Mouse (Mus musculus) midbrain, embryonic 11.5 days (tissue): ENCODE data around the gene Bex3. TPM values are rescaled to one million over a fixed set of nuclear protein-coding genes. Genes with fewer than 3 reads are reported as not detected.
"Not testable (repeated sequence)": the region's sequence is repeated elsewhere in the genome, so short reads cannot be mapped to it uniquely, and the experiment has no call there.

Experiments used
- ATAC-seq: fragments of 200-750 bp; cut with Nextera tagmentation; 2 replicates; pipeline ENCODE4 v1.8.0; 2017; ENCODE audit warnings: moderate TSS enrichment, moderate library complexity; ENCODE audit not compliant: low FRiP score
- DNase-seq: peaks from one replicate; pipeline ENCODE4 v3.0.0; 2015; ENCODE audit warnings: low spot score; ENCODE audit errors: missing footprints
- H3K27ac ChIP-seq: fragments of 300-500 bp; sonication (generic); 2 replicates; pipeline ENCODE4 v1.5.1; 2014; ENCODE audit warnings: low read depth, low read length
- H3K27me3 ChIP-seq: fragments of 300-500 bp; sonication (generic); 2 replicates; pipeline ENCODE4 v1.6.1; 2014; ENCODE audit warnings: mild to moderate bottlenecking, low read length, moderate library complexity, mixed read lengths; ENCODE audit not compliant: control insufficient read depth, insufficient read depth
- H3K36me3 ChIP-seq: fragments of 300-500 bp; sonication (generic); 2 replicates; pipeline ENCODE4 v1.6.1; 2014; ENCODE audit warnings: mild to moderate bottlenecking, low read length, moderate library complexity, mixed read lengths; ENCODE audit not compliant: control insufficient read depth, insufficient read depth
- H3K4me1 ChIP-seq: fragments of 300-500 bp; sonication (generic); 2 replicates; pipeline ENCODE4 v1.6.1; 2014; ENCODE audit warnings: low read length; ENCODE audit not compliant: control insufficient read depth, insufficient read depth
- H3K4me2 ChIP-seq: fragments of 300-500 bp; sonication (generic); 2 replicates; pipeline ENCODE4 v1.6.1; 2014; ENCODE audit warnings: mild to moderate bottlenecking, moderate library complexity
- H3K4me3 ChIP-seq: fragments of 300-500 bp; sonication (generic); 2 replicates; pipeline ENCODE4 v1.5.1; 2014; ENCODE audit warnings: low read depth, low read length
- H3K9ac ChIP-seq: fragments of 300-500 bp; sonication (generic); 2 replicates; pipeline ENCODE4 v1.6.1; 2014; ENCODE audit warnings: low read length
- H3K9me3 ChIP-seq: fragments of 300-500 bp; sonication (generic); 2 replicates; pipeline ENCODE4 v1.6.1; 2016; ENCODE audit warnings: low read length; ENCODE audit not compliant: control insufficient read depth
- WGBS: fragments of 180-500 bp; shearing (Covaris S2); extraction: QIAGEN DNeasy Blood & Tissue Kit; methylation state at CpG from one replicate; pipeline ENCODE4 v1.1.7; 2014; 5-methylcytosine and 5-hydroxymethylcytosine counted together
- polyA plus RNA-seq: library from polyadenylated mRNA; unstranded; fragments of >200 nt; fragmentation: Nextera tagmentation; extraction: Ambion mirVana; gene quantifications from 2 replicates; pipeline ENCODE4 v1.2.1, GENCODE M21; 2014

Bex3 gene
- polyA plus RNA-seq, 1 experiment from 2014 or later, result 666 TPM

DNA sequence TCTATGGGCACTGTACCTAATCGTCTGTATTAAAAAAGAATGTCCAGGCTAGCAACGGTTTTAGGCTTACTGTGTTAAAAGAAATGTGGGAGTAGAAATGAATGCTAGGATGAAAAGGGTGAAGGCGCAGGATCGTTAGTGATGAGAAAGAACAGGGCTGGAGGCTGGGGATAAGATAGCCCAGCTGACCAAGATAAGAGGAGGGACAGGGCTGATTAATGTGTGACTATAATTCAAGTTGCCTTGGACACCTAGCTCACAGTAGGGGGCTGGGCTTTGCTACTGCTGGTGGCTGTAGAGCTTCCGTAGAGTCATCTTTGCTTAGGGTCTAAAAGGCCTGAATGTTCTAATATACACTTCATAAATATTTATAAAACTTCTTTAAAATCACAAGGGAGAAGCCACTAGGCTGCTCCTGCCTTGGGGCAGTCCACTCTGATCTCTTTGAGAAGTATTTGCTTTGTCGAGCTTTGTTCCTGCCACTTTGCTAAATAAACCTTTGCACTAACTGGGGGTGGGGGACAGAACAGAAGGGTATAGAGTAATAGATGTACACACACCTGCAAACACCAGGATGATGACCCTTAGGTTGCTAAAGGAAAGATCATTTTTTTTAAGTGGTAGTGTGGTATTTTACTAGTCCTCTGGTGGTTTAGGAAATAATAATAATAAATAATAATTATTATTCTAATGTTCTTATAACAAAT is 17.9 kb upstream of the Bex3 start:
- H3K36me3 ChIP-seq, result peaks cover 3% of the 10 kb centered on the region; the same call in 1 of the 2 replicates
- H3K4me2 ChIP-seq, result no peak overlapping the region
- no peak overlapping the region for H3K27ac ChIP-seq
- H3K9ac ChIP-seq, result no peak overlapping the region
- DNase-seq, result no peak
- no peaks in the 10 kb centered on the region for H3K9me3 ChIP-seq
- H3K4me1 ChIP-seq, result no peaks in the 10 kb centered on the region
- WGBS, result 67% methylated on average over 6 of the region's 6 CpGs
- ATAC-seq, result peak; percentile 46; the same call in 1 of the 2 replicates
- H3K4me3 ChIP-seq, result no peak overlapping the region
- no peaks in the 10 kb centered on the region; the same call in 1 of the 2 replicates for H3K27me3 ChIP-seq

DNA sequence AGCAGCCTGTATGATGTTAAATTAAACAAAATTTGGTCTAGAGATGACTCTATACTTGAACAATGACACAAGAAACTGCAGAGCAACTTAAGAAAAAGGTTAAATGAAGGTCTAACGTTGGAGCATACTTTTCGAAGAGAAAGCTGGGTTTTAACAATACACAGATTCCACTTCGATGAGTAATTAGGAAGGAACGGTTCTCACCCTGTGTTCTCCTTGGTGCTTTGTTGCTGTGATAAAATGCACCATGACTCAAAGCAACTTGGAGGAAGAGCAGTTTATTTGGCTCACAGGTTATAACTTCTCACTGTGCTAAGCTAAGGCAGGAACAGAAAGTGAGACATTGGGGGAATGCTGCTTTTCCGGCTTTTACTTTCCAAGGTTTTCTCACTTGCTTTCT is 2.3 kb upstream of the Bex3 start:
- Histone ChIP-seq H3K4me2 (no peak overlapping the region), H3K27me3 (no peaks in the 10 kb centered on the region), H3K9ac (no peak overlapping the region), H3K4me1 (peaks cover 2% of the 10 kb centered on the region; the same call in 1 of the 2 replicates), H3K9me3 (no peaks in the 10 kb centered on the region), H3K36me3 (no peaks in the 10 kb centered on the region), H3K4me3 (no peak overlapping the region), H3K27ac (no peak overlapping the region)
- DNase-seq (no peak), ATAC-seq (no peak)
- WGBS, result 86% methylated on average over 5 of the region's 5 CpGs

- H3K9me3 ChIP-seq, result no peaks in the 10 kb centered on the region
- no peak overlapping the region for H3K4me2 ChIP-seq
- no peak overlapping the region for H3K9ac ChIP-seq
- ATAC-seq (no peak), DNase-seq (no peak)
- H3K27ac ChIP-seq, result no peak overlapping the region
- 83% methylated on average over 4 of the region's 4 CpGs for WGBS
- no peaks in the 10 kb centered on the region for H3K36me3 ChIP-seq
- H3K27me3 ChIP-seq, result no peaks in the 10 kb centered on the region
- peaks cover 2% of the 10 kb centered on the region; the same call in 1 of the 2 replicates for H3K4me1 ChIP-seq
- H3K4me3 ChIP-seq, result no peak overlapping the region
Observed at GRCm38 (mm10) chrX:136268173-136268572, 1.9 kb upstream of the Bex3 start.

DNA sequence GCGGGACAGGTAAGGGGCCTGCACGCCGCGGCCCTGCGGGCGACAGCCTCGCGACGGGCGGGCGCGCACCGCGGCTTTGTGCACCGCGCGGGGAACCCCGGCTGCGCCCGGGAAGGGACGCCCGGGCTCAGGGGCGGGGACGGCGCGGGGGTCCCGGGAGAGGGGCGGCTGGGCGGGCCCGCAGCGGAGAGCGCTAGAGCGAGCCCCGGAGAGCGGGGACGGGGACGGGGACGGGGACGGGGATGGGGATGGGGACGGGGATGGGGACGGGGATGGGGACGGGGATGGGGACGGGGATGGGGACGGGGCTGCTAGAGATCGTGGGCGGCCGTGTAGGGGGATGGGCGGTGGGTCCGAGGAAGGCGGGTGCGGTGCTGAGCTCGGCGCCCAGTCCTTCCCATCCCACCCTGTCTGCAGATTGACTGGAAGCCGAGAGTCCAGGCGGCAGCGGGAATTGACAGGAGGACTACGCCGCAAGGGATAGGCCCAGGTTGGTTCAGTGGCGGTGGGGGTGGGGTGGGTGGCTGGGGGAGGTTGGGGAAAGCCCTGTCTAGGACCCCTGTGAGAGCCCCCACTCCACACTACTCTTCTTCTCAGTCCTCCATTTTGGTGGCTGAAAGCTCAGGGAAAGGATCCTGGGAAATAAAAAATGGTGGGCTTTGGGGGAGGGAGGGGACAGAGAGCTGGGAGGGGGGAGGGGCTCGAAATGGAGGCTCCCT is 499 bp downstream of the Bex3 start:
- 35% methylated on average over 11 of the region's 60 CpGs for WGBS
- H3K4me2 ChIP-seq, result peak overlapping the region; percentile 37
- H3K27me3 ChIP-seq, H3K4me1 ChIP-seq, H3K9me3 ChIP-seq, H3K36me3 ChIP-seq, H3K27ac ChIP-seq: not testable (repeated sequence)
- DNase-seq (peak; percentile 86), ATAC-seq (peak; percentile 70)
- H3K4me3 ChIP-seq, result peak overlapping the region; percentile 40
- peak overlapping the region; percentile 54 for H3K9ac ChIP-seq

GRCm38 (mm10) chrX:136274542-136274941 is 4.5 kb downstream of the Bex3 start:
- DNase-seq (no peak), ATAC-seq (no peak)
- no peak overlapping the region for H3K4me2 ChIP-seq
- H3K36me3 ChIP-seq, result no peaks in the 10 kb centered on the region
- H3K4me3 ChIP-seq, result no peak overlapping the region
- no peak overlapping the region for H3K9ac ChIP-seq
- H3K27ac ChIP-seq, result no peak overlapping the region; the same call in 1 of the 2 replicates
- H3K9me3 ChIP-seq, result no peaks in the 10 kb centered on the region
- H3K27me3 ChIP-seq, result no peaks in the 10 kb centered on the region
- WGBS, result 28% methylated on average over 3 of the region's 3 CpGs
- H3K4me1 ChIP-seq, result peaks cover 2% of the 10 kb centered on the region

DNA sequence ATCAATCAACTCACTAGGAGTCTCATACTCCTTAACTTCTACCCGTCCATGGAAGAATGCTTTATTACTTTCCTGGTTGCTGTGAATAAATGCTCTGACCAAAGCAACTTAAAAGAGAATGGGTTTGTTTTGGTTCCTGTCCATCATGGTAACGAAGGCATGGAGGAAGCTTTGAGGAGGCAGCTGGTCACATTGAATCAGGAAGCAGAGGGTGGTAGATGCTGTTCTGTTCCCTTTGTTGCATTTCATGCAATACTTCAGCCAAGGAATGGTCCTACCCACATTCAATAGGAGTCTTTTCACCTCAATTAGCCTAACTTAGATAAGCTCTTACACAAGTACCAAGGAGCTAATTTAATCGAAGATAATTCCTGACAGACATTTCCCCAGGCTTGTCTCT is 5.3 kb downstream of the Bex3 start:
- H3K4me2 ChIP-seq, result no peak overlapping the region
- H3K36me3 ChIP-seq, result no peaks in the 10 kb centered on the region
- H3K4me3 ChIP-seq, result no peak overlapping the region
- no peak overlapping the region for H3K27ac ChIP-seq
- H3K9me3 ChIP-seq, result no peaks in the 10 kb centered on the region
- 28% methylated on average over 3 of the region's 3 CpGs for WGBS
- DNase-seq (no peak), ATAC-seq (no peak)
- H3K27me3 ChIP-seq, result no peaks in the 10 kb centered on the region
- no peak overlapping the region for H3K9ac ChIP-seq
- peaks cover 2% of the 10 kb centered on the region for H3K4me1 ChIP-seq

DNA sequence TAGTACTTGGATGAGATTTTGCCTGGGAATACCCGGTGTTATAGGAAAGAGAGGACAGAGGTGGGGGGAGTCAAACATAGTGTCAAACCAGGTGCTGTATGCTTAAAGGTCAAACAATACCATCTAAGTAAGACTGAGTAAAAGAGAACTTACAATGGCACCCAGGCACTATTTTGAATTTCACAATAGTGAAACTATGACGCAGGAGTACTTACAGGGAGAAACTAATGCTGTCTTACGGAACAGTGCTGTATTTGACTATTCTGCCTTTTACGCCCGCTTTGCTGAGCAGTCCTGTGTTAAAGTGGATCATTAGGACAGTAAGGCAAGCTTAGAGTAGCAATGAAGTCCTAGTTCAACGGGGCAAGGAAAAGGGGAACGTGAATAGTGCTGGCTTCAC is 7.5 kb downstream of the Bex3 start:
- H3K27me3 ChIP-seq, result no peaks in the 10 kb centered on the region
- 85% methylated on average over 7 of the region's 7 CpGs for WGBS
- H3K4me2 ChIP-seq, result no peak overlapping the region
- no peak overlapping the region for H3K9ac ChIP-seq
- H3K4me3 ChIP-seq, result no peak overlapping the region
- DNase-seq, result no peak
- no peak for ATAC-seq
- H3K27ac ChIP-seq, result no peak overlapping the region
- no peaks in the 10 kb centered on the region for H3K36me3 ChIP-seq
- H3K4me1 ChIP-seq, result no peaks in the 10 kb centered on the region; the same call in 1 of the 2 replicates
- no peaks in the 10 kb centered on the region for H3K9me3 ChIP-seq

DNA sequence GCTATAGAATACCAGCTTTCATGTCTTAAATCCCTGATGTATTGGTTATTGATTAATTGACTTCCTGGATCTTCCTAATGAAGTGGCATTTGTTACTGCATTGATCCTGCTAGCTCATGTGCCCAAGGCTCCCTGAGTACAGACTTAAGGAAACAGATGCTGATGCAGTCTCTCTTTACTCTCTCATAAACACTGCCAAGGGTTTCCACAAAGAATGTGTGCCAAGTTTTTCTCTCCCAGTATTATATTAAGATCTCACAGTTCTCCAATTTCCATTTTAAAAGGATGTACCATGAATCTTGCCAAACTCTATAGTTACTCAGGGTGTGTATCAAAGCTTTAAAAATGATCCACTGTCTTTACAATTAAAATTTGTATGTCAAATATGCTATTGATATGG is 8.3 kb downstream of the Bex3 start:
- H3K4me1 ChIP-seq, result no peaks in the 10 kb centered on the region; the same call in 1 of the 2 replicates
- H3K4me3 ChIP-seq, result no peak overlapping the region
- no peaks in the 10 kb centered on the region for H3K36me3 ChIP-seq
- H3K9me3 ChIP-seq, result no peaks in the 10 kb centered on the region
- no peak overlapping the region for H3K9ac ChIP-seq
- no peak overlapping the region for H3K4me2 ChIP-seq
- no peaks in the 10 kb centered on the region for H3K27me3 ChIP-seq
- DNase-seq, result no peak
- no peak overlapping the region for H3K27ac ChIP-seq
- ATAC-seq, result no peak

GRCm38 (mm10) chrX:136279410-136279809 is 9.4 kb downstream of the Bex3 start:
- ATAC-seq (no peak), DNase-seq (no peak)
- Histone ChIP-seq H3K27ac (no peak overlapping the region), H3K4me3 (no peak overlapping the region), H3K36me3 (no peaks in the 10 kb centered on the region), H3K9me3 (no peaks in the 10 kb centered on the region), H3K4me1 (no peaks in the 10 kb centered on the region; the same call in 1 of the 2 replicates), H3K9ac (no peak overlapping the region), H3K4me2 (no peak overlapping the region), H3K27me3 (no peaks in the 10 kb centered on the region)
- WGBS, result 88% methylated on average over 5 of the region's 5 CpGs
